Mouse (Mus musculus): ENCODE data around the gene Slc26a9.

DNA sequence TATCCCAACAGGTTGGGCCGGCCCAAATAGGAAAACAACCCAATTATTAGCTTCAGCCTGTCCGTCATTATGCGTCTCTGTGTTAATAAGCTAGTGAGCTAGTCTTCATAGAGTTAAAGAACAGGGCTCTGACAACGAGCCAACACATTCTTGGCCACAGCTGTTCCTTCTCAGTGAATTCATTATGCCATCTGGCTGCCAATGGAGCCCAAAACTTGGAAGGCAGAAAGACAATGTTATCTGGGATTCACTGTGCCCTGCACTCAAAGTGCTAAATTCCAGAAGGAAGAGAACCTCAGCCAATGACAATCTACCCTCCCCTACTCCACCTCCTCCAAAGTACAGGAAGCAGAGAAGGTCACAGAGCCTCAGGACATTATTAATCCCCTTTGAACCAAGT, 26.8 kb downstream of the Slc26a9 start:
- no peak for TF ChIP-seq CTCF (IDR thresholded peaks at IDR 0.05; ENCODE audit: extremely low read depth, insufficient read length, insufficient replicate concordance, low read depth, low read length)
- TF ChIP-seq POLR2A (IDR thresholded peaks at IDR 0.05; ENCODE audit: low read depth, low read length), result no peak
